Mouse (Mus musculus) hindbrain, embryonic 10.5 days (tissue): ENCODE measurements around the gene Ubr2. TPM values are rescaled to one million over a fixed set of nuclear protein-coding genes. Genes with fewer than 3 reads are reported as not detected.

Experiments used
- DNase-seq: peaks from one replicate; pipeline ENCODE4 v3.0.0-alpha.2; 2017; ENCODE audit warnings: low spot score
- H3K27ac ChIP-seq: fragments of 300-500 bp; sonication (generic); 2 replicates; pipeline ENCODE4 v1.5.1; 2016; ENCODE audit warnings: mild to moderate bottlenecking, moderate library complexity
- H3K27me3 ChIP-seq: fragments of 300-500 bp; sonication (generic); 2 replicates; pipeline ENCODE4 v1.6.1; 2016; ENCODE audit warnings: mild to moderate bottlenecking; ENCODE audit not compliant: poor library complexity, insufficient read depth, severe bottlenecking
- H3K36me3 ChIP-seq: fragments of 300-500 bp; sonication (generic); 2 replicates; pipeline ENCODE4 v1.6.1; 2016; ENCODE audit warnings: mild to moderate bottlenecking, moderate library complexity
- H3K4me1 ChIP-seq: fragments of 300-500 bp; sonication (generic); replicated peaks from 2 replicates; pipeline ENCODE4 v1.6.1; 2016; ENCODE audit warnings: mild to moderate bottlenecking
- H3K4me3 ChIP-seq: fragments of 300-500 bp; sonication (generic); 2 replicates; pipeline ENCODE4 v1.5.1; 2016; ENCODE audit warnings: mild to moderate bottlenecking, moderate library complexity
- H3K9me3 ChIP-seq: fragments of 300-500 bp; sonication (generic); 2 replicates; pipeline ENCODE4 v1.6.1; 2016; ENCODE audit warnings: mild to moderate bottlenecking, moderate library complexity
- WGBS: fragments of 180-500 bp; shearing (Covaris S2); methylation state at CpG from one replicate; pipeline ENCODE4 v1.1.7; 2016; 5-methylcytosine and 5-hydroxymethylcytosine counted together
- polyA plus RNA-seq: library from polyadenylated mRNA; unstranded; fragments of >200 nt; fragmentation: Nextera tagmentation; extraction: Ambion mirVana; gene quantifications from 2 replicates; pipeline ENCODE4 v1.2.1, GENCODE M21; 2016

The Ubr2 gene
- polyA plus RNA-seq, 1 experiment from 2014 or later, result 17.6 TPM

GRCm38 (mm10) chr17:47023369-47023768 lies 13.0 kb upstream of the Ubr2 start:
- no peaks in the 10 kb centered on the region for H3K36me3 ChIP-seq
- 76% methylated on average over 1 of the region's 1 CpGs for WGBS
- H3K4me3 ChIP-seq, result no peak overlapping the region
- no peak overlapping the region for H3K27ac ChIP-seq
- H3K9me3 ChIP-seq, result no peaks in the 10 kb centered on the region
- H3K4me1 ChIP-seq, result no peaks in the 10 kb centered on the region
- no peak for DNase-seq
- H3K27me3 ChIP-seq, result 0 out of 2 replicates have a peak, but pooled peaks cover 3% of the 10 kb centered on the region

GRCm38 (mm10) chr17:47012896-47013295 lies 2.5 kb upstream of the Ubr2 start:
- 34% methylated on average over 11 of the region's 11 CpGs for WGBS
- Histone ChIP-seq H3K4me3 (no peak overlapping the region), H3K27ac (no peak overlapping the region), H3K4me1 (peaks cover 19% of the 10 kb centered on the region), H3K36me3 (no peaks in the 10 kb centered on the region), H3K27me3 (no peaks in the 10 kb centered on the region; the same call in 1 of the 2 replicates), H3K9me3 (no peaks in the 10 kb centered on the region)
- DNase-seq, result no peak

- peaks cover 19% of the 10 kb centered on the region for H3K4me1 ChIP-seq
- WGBS, result 88% methylated on average over 1 of the region's 1 CpGs
- peak overlapping the region; percentile 74; the same call in 1 of the 2 replicates for H3K4me3 ChIP-seq
- H3K36me3 ChIP-seq, result peaks cover 9% of the 10 kb centered on the region
- no peaks in the 10 kb centered on the region; the same call in 1 of the 2 replicates for H3K27me3 ChIP-seq
- peak overlapping the region; percentile 56 for H3K27ac ChIP-seq
- no peak for DNase-seq
- no peaks in the 10 kb centered on the region for H3K9me3 ChIP-seq
Observed at GRCm38 (mm10) chr17:47011661-47012043, 1.3 kb upstream of the Ubr2 start.

- Histone ChIP-seq H3K36me3 (peaks cover 15% of the 10 kb centered on the region), H3K4me1 (peaks cover 23% of the 10 kb centered on the region), H3K4me3 (peak overlapping the region; percentile 74), H3K27me3 (no peaks in the 10 kb centered on the region; the same call in 1 of the 2 replicates), H3K9me3 (no peaks in the 10 kb centered on the region), H3K27ac (peak overlapping the region; percentile 95)
- 13% methylated on average over 25 of the region's 25 CpGs for WGBS
- peak; percentile 68 for DNase-seq
Observed at GRCm38 (mm10) chr17:47010722-47011660, 635 bp upstream of the Ubr2 start.

- DNase-seq, result no peak
- 2% methylated on average over 13 of the region's 13 CpGs for WGBS
- Histone ChIP-seq H3K27ac (peak overlapping the region; percentile 95), H3K9me3 (no peaks in the 10 kb centered on the region), H3K4me3 (peak overlapping the region; percentile 74), H3K27me3 (no peaks in the 10 kb centered on the region), H3K36me3 (peaks cover 15% of the 10 kb centered on the region), H3K4me1 (peaks cover 24% of the 10 kb centered on the region)
Observed at GRCm38 (mm10) chr17:47009546-47009897, 834 bp downstream of the Ubr2 start.

- Histone ChIP-seq H3K36me3 (peaks cover 20% of the 10 kb centered on the region), H3K27ac (peak overlapping the region; percentile 95; the same call in 1 of the 2 replicates), H3K9me3 (no peaks in the 10 kb centered on the region), H3K4me1 (peaks cover 24% of the 10 kb centered on the region), H3K27me3 (no peaks in the 10 kb centered on the region), H3K4me3 (peak overlapping the region; percentile 74)
- no peak for DNase-seq
- 38% methylated on average over 6 of the region's 6 CpGs for WGBS
Observed at GRCm38 (mm10) chr17:47009016-47009415, 1.3 kb downstream of the Ubr2 start.

- 67% methylated on average over 8 of the region's 8 CpGs for WGBS
- Histone ChIP-seq H3K9me3 (no peaks in the 10 kb centered on the region), H3K36me3 (peaks cover 20% of the 10 kb centered on the region), H3K4me1 (peaks cover 24% of the 10 kb centered on the region), H3K27me3 (no peaks in the 10 kb centered on the region), H3K27ac (no peak overlapping the region), H3K4me3 (peak overlapping the region; percentile 74)
- DNase-seq, result no peak
Observed at GRCm38 (mm10) chr17:47008506-47008905, 1.9 kb downstream of the Ubr2 start.

- Histone ChIP-seq H3K4me1 (peaks cover 24% of the 10 kb centered on the region), H3K9me3 (no peaks in the 10 kb centered on the region), H3K4me3 (no peak overlapping the region), H3K27ac (no peak overlapping the region), H3K27me3 (no peaks in the 10 kb centered on the region), H3K36me3 (peaks cover 23% of the 10 kb centered on the region)
- 90% methylated on average over 9 of the region's 9 CpGs for WGBS
- no peak for DNase-seq
Observed at GRCm38 (mm10) chr17:47006741-47007140, 3.6 kb downstream of the Ubr2 start.

GRCm38 (mm10) chr17:47005741-47006405 lies 4.5 kb downstream of the Ubr2 start:
- H3K27me3 ChIP-seq, result no peaks in the 10 kb centered on the region
- DNase-seq, result no peak
- no peaks in the 10 kb centered on the region for H3K9me3 ChIP-seq
- H3K36me3 ChIP-seq, result peaks cover 30% of the 10 kb centered on the region
- H3K27ac ChIP-seq, result no peak overlapping the region
- WGBS, result 85% methylated on average over 7 of the region's 7 CpGs
- H3K4me3 ChIP-seq, result no peak overlapping the region
- H3K4me1 ChIP-seq, result peaks cover 24% of the 10 kb centered on the region

GRCm38 (mm10) chr17:47003305-47003704 lies 7.1 kb downstream of the Ubr2 start:
- 84% methylated on average over 8 of the region's 8 CpGs for WGBS

GRCm38 (mm10) chr17:47002401-47002800 lies 8.0 kb downstream of the Ubr2 start:
- no peaks in the 10 kb centered on the region for H3K9me3 ChIP-seq
- H3K36me3 ChIP-seq, result peaks cover 61% of the 10 kb centered on the region
- 96% methylated on average over 5 of the region's 5 CpGs for WGBS
- no peaks in the 10 kb centered on the region for H3K27me3 ChIP-seq
- H3K4me3 ChIP-seq, result no peak overlapping the region
- H3K4me1 ChIP-seq, result 0 out of 2 replicates have a peak, but pooled peaks cover 4% of the 10 kb centered on the region
- H3K27ac ChIP-seq, result no peak overlapping the region
- no peak for DNase-seq

More at GRCm38 (mm10) chr17:47003305-47003704, 7.1 kb downstream of the Ubr2 start:
- Histone ChIP-seq H3K36me3 (peaks cover 53% of the 10 kb centered on the region), H3K4me3 (no peak overlapping the region), H3K27ac (no peak overlapping the region), H3K27me3 (no peaks in the 10 kb centered on the region), H3K4me1 (peaks cover 8% of the 10 kb centered on the region; the same call in 1 of the 2 replicates), H3K9me3 (no peaks in the 10 kb centered on the region)
- no peak for DNase-seq

- DNase-seq, result no peak
- no peak overlapping the region for H3K27ac ChIP-seq
- 0 out of 2 replicates have a peak, but pooled peaks cover 4% of the 10 kb centered on the region for H3K4me1 ChIP-seq
- no peak overlapping the region for H3K4me3 ChIP-seq
- H3K9me3 ChIP-seq, result no peaks in the 10 kb centered on the region
- H3K36me3 ChIP-seq, result peaks cover 71% of the 10 kb centered on the region
- 96% methylated on average over 4 of the region's 4 CpGs for WGBS
- no peaks in the 10 kb centered on the region for H3K27me3 ChIP-seq
Observed at GRCm38 (mm10) chr17:46998840-46999239, 11.5 kb downstream of the Ubr2 start.

- Histone ChIP-seq H3K4me1 (0 out of 2 replicates have a peak, but pooled peaks cover 4% of the 10 kb centered on the region), H3K4me3 (no peak overlapping the region), H3K27me3 (no peaks in the 10 kb centered on the region), H3K27ac (no peak overlapping the region), H3K9me3 (no peaks in the 10 kb centered on the region), H3K36me3 (peaks cover 90% of the 10 kb centered on the region)
- 82% methylated on average over 7 of the region's 7 CpGs for WGBS
- no peak for DNase-seq
Observed at GRCm38 (mm10) chr17:46996484-46996883, 13.9 kb downstream of the Ubr2 start.
